Mouse (Mus musculus): ENCODE measurements around the gene Lmnb2.

Lmnb2 gene

DNA sequence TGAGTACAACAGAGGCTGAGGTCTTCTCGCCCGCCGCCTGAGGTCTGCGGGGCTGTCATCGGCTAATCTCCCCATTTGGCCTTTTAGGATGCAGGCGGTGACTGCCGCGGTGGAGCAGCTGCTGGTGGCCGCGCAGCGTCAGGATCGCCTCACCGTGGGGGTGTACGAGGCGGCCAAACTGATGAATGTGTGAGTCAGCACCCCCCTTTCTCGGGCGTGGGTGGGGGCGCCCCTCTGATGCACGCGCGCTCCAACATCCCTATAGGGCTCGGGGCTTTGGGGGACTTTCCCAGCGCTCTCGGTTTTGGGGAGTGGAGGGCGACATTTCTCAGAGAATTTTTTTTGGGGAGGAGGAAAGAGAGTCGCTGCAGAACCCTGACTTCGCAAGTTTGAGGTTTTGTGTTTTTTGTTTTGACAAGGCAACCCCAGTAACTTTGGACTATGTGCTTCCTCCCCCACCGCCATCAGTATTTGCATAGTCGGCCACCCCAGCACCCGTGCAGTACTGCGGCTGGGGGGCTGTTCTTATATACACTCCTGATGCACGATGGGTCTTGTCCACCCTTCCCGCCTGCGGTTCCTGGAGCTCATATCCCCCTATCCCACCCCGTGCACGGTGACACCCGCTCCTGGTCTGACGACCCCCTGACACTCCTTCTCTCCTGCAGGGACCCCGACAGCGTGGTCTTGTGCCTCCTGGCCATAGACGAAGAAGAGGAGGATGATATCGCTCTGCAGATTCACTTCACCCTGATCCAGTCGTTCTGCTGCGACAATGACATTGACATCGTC is 12.5 kb upstream of the Lmnb2 start:
- in situ Hi-C loops (cut with MboI; ENCODE audit: low sequenced_read_pairs) = no loop called here

GRCm38 (mm10) chr10:80929299-80930226 is 11.5 kb upstream of the Lmnb2 start, which contains the start of gene Gadd45b:
Gene Gadd45b, plus strand, starts transcription at chr10:80930073.
- in situ Hi-C loops (cut with MboI; ENCODE audit: low sequenced_read_pairs) = loop anchor here (5.0 kb wide), 1 partner anchor 68 kb away; no protein-coding TSS in a partner anchor

- in situ Hi-C loops (cut with MboI; ENCODE audit: low sequenced_read_pairs) = loop anchor here (5.0 kb wide), 1 partner anchor 69 kb away; no protein-coding TSS in a partner anchor
These were observed 10.7 kb upstream of the Lmnb2 start for GRCm38 (mm10) chr10:80928586-80929298.

- in situ Hi-C loops (cut with MboI; ENCODE audit: low sequenced_read_pairs) = loop anchor here (5.0 kb wide), 1 partner anchor 72 kb away; no protein-coding TSS in a partner anchor
These were observed 7.4 kb upstream of the Lmnb2 start for GRCm38 (mm10) chr10:80925472-80925871.

DNA sequence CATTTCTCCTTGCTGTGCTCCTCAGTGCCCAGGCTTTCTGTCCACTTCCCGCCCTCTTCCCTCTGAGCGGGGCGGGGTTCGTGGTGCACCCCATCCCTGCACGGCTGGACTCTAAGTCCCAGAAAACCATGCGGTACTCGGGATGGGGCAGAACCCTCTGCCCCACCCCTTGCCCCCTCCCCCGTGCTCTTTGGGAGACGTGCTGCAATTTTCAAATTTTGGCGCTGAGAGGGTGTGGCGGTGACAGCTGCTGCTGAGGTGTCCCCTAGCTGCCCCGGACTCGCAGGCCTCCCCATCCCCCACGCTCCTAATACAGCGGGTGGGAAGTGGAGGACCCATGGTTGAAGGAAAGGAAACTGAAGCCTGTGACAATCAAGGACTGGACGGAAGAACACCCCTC is 3.9 kb upstream of the Lmnb2 start:
- in situ Hi-C loops (cut with MboI; ENCODE audit: low sequenced_read_pairs) = no loop called here

- in situ Hi-C loops (cut with MboI; ENCODE audit: low sequenced_read_pairs) = no loop called here
These were observed 688 bp downstream of the Lmnb2 start for GRCm38 (mm10) chr10:80917336-80917778.

DNA sequence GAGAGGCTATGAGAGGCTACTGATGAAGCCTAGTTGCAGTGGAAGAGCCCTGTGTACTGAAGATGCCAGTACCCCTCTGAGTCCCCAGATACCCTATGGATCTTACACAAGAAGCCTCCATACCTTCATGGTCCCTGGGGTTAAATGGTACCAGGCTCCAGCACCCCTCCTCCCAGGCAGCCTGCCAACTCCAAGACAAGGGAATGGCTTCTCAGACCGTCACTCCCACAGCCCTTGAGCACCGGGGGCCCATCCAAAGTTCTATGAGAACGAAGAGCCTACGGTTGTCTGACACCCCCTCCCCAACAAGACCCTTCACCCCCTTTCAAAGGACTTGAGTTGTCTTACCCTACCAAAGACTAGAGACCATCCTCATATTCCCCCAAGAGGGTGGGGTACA is 2.3 kb downstream of the Lmnb2 start:
- in situ Hi-C loops (cut with MboI; ENCODE audit: low sequenced_read_pairs) = no loop called here

- in situ Hi-C loops (cut with MboI; ENCODE audit: low sequenced_read_pairs) = no loop called here
These were observed 2.8 kb downstream of the Lmnb2 start for GRCm38 (mm10) chr10:80915260-80915659.

DNA sequence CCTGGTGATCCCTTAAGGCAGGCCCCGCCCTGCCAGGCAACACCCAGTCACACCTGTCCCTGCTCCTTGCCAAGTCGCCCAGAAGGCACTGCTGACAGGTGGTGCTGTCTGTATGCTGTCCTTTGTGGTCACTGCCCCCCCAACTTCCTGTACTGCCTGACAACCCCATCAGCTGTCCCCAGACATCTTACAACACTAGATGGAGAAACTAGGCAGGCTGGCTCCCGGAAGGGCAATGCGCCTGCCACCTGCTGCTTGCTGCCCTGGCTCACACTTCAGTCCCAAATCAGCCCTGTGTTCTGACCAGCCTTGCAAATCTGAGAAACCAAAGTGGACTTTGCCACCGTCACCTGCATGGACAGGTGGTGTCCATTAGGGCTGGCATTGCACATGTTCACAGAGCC is 3.8 kb downstream of the Lmnb2 start:
- in situ Hi-C loops (cut with MboI; ENCODE audit: low sequenced_read_pairs) = no loop called here

- in situ Hi-C loops (cut with MboI; ENCODE audit: low sequenced_read_pairs) = no loop called here
These were observed 4.6 kb downstream of the Lmnb2 start for GRCm38 (mm10) chr10:80913364-80914011.

DNA sequence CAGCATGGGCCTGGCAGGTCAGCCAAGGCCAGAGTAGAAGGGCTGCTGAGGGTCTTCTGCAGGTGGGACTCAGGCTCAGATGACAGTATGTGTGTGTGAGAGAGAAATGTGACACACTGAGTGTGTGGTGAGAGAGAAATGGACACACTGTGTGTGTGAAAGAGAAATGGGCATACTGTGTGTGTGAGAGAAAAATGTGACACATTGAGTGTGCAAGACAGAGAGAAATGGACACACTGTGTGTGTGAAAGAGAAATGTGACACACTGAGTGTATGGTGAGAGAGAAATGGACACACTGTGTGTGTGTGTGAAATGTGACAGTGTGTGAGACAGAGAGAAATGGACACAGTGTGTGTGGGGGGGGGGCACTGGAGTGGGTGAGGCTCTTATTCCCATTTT is 6.2 kb downstream of the Lmnb2 start:
- in situ Hi-C loops (cut with MboI; ENCODE audit: low sequenced_read_pairs) = no loop called here

DNA sequence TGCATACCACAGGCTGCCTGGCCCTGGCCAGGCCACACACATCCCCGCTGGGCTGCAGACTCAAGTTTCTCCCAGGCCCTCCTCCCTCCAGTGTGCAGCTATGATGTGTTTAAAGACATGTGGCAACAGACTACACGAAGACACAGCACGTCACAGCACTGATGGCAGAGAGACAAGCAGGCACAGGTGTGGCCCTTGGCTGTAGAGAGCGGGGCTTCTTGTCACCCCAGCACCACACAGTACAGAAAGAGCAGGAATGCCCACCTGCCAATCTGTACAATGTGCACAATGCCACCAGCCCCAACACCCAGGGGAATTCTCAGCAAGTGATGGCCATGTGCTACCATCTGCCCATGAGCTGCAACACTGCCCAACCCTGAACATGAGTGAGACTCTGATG is 6.7 kb downstream of the Lmnb2 start:
- in situ Hi-C loops (cut with MboI; ENCODE audit: low sequenced_read_pairs) = no loop called here

DNA sequence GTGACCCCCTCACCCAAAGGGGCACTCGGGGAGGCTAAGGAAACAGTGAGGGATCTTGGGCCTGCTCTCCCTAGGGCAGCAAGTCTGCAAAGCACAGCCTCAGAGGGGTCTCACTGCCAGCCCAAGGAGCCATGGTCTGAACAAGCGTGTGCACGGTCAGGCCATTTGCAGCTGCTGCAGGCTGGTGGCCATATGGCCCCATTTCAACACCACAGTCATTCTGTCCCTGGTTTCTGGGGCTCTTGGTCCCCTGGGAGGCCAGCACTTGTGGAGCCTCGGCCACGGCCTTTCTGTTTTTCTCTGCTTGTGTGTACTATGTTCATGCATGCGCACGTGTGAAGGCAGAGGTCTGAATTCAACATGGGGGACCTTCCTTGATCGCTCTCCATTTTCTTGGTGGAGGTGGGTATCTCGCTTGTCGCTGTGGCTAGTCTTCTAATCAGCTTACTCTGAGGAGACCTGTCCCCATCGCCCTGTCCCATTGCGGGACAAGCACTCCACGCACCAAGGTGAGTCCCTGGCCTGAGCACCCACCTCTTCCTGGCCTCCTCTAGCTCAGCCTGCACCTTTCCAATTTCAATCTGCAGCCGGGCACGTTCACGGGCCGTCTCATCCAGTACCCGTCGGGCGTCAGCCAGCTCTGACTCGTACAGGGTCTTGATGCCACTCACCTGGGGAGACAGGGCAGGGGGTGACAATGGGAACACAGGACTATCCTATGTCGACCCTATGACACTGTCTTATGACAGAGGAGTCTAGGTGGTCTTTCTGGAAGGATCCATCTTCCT is 8.5 kb downstream of the Lmnb2 start:
- in situ Hi-C loops (cut with MboI; ENCODE audit: low sequenced_read_pairs) = no loop called here

DNA sequence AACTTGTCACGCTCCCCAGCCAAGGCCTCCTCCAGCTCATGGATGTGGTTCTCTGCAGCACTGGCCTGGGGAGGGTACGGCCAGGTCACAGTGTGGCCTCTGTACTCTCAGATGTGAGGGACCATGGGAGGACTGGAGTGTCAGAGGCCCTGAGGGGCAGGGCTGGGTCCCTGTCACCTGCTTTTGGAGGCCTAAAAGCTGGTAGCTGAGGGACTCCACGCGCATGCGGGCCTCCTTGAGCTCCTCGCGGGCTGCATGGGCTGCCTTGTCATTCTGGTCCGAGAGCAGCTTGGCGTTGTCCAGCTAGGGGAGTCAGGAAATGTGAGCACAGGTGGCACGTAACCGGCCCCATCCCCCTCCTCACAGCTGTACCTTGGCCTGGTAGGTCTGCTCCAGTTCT is 13.3 kb downstream of the Lmnb2 start:
- in situ Hi-C loops (cut with MboI; ENCODE audit: low sequenced_read_pairs) = no loop called here

GRCm38 (mm10) chr10:80904004-80904693 is 13.9 kb downstream of the Lmnb2 start:
- in situ Hi-C loops (cut with MboI; ENCODE audit: low sequenced_read_pairs) = no loop called here

DNA sequence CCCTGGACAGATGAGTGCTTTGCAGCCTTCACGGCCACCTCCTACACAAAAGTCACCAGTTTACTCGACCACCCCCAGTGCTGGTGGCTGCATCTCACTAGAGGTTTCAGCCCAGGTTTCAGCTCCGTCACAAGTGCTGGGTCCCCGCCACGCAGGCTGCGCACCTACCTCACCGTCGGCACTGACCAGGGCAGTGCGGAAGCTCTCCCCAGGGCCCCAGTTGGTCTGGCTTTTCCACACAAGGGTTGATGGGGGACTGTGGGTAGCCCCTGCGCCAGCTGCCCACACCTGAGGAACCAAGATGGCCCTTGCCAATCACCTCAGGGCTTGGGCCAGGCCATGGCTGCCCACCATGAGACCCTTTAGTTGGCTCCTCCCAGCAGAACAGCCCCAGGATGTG is 14.8 kb downstream of the Lmnb2 start:
- in situ Hi-C loops (cut with MboI; ENCODE audit: low sequenced_read_pairs) = no loop called here

DNA sequence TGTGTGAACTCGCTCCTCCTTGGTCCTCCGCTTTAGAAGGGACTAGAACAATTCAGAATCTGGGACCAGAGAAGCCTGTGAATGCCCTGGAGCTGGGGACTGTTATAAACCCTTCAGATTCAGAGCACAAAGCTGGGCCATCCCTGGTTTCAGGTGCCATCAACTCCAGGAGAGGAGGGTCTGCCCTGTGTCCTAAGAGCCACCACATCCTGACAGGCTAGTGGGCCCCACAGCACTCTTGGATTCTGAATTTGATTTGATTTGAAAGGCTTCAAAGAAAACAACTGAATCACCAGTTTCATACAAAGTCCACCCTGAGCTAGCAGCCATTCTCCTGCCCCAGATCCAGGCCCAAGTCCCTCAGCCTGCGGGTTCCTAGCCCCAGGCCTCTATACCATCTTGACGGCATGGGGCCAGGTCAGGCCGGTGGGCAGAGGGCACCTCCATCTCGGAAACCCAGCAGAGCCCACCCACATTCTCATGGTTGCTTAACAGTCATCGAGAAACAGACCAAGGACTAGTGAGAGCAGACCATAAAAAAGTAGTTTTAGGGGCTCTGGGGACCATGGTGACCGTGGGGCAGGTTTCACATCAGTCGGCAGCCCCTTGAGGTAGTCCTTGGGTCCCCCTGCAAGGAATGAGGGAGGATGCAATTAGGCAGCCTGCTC is 15.6 kb downstream of the Lmnb2 start:
- in situ Hi-C loops (cut with MboI; ENCODE audit: low sequenced_read_pairs) = no loop called here

- in situ Hi-C loops (cut with MboI; ENCODE audit: low sequenced_read_pairs) = no loop called here
These were observed 16.4 kb downstream of the Lmnb2 start for GRCm38 (mm10) chr10:80901409-80902272.

Measured in CH12F3 (cell line).